Mouse (Mus musculus) limb, embryonic 14.5 days (tissue): ENCODE data around the gene Gm6993. TPM values are rescaled to one million over a fixed set of nuclear protein-coding genes. Genes with fewer than 3 reads are reported as not detected.

Experiments used
- ATAC-seq: fragments of 200-750 bp; cut with Nextera tagmentation; 2 replicates; pipeline ENCODE4 v1.8.0; 2017; ENCODE audit warnings: low read depth, moderate number of reproducible peaks, moderate TSS enrichment; ENCODE audit not compliant: low FRiP score
- DNase-seq: peaks from one replicate; pipeline ENCODE4 v3.0.0-alpha.2; 2015; ENCODE audit warnings: low spot score
- H3K27ac ChIP-seq: fragments of 300-500 bp; sonication (generic); replicated peaks from 2 replicates; pipeline ENCODE4 v1.5.1; 2014; ENCODE audit warnings: low read depth, mild to moderate bottlenecking, low read length, moderate library complexity, mixed read lengths
- H3K27me3 ChIP-seq: fragments of 300-500 bp; sonication (generic); 2 replicates; pipeline ENCODE4 v1.6.1; 2014; ENCODE audit warnings: low read length, mixed read lengths; ENCODE audit not compliant: control insufficient read depth, insufficient read depth
- H3K36me3 ChIP-seq: fragments of 300-500 bp; sonication (generic); 2 replicates; pipeline ENCODE4 v1.6.1; 2014; ENCODE audit warnings: mild to moderate bottlenecking, low read length, moderate library complexity, mixed read lengths; ENCODE audit not compliant: control insufficient read depth, insufficient read depth
- H3K4me1 ChIP-seq: fragments of 300-500 bp; sonication (generic); 2 replicates; pipeline ENCODE4 v1.6.1; 2014; ENCODE audit warnings: antibody characterized with exemption, low read length, mixed read lengths; ENCODE audit not compliant: control insufficient read depth, insufficient read depth
- H3K4me2 ChIP-seq: fragments of 300-500 bp; sonication (generic); replicated peaks from 2 replicates; pipeline ENCODE4 v1.6.1; 2014; ENCODE audit warnings: low read depth, mild to moderate bottlenecking, low read length, moderate library complexity; ENCODE audit not compliant: severe bottlenecking
- H3K4me3 ChIP-seq: fragments of 300-500 bp; sonication (generic); replicated peaks from 2 replicates; pipeline ENCODE4 v1.5.1; 2014; ENCODE audit warnings: low read length
- H3K9ac ChIP-seq: fragments of 300-500 bp; sonication (generic); 2 replicates; pipeline ENCODE4 v1.6.1; 2014; ENCODE audit warnings: mild to moderate bottlenecking, low read depth, low read length, moderate library complexity; ENCODE audit not compliant: severe bottlenecking
- H3K9me3 ChIP-seq: fragments of 300-500 bp; sonication (generic); 2 replicates; pipeline ENCODE4 v1.6.1; 2016; ENCODE audit warnings: low read length; ENCODE audit not compliant: control insufficient read depth
- POLR2A ChIP-seq: fragments of 200-500 bp; IDR thresholded peaks from 2 replicates; pipeline ENCODE4 v1.8.0; 2012; ENCODE audit warnings: inconsistent platforms, mild to moderate bottlenecking, moderate library complexity, borderline replicate concordance; ENCODE audit not compliant: insufficient read depth, insufficient read length; ENCODE audit errors: extremely low read depth
- WGBS: fragments of 180-500 bp; shearing (Covaris S2); extraction: QIAGEN DNeasy Blood & Tissue Kit; methylation state at CpG from one replicate; pipeline ENCODE4 v1.1.7; 2014; 5-methylcytosine and 5-hydroxymethylcytosine counted together
- polyA plus RNA-seq, 2 experiments: library from polyadenylated mRNA; depleted of rRNA in 1 of 2; stranded (reverse) in 1 of 2; unstranded in 1 of 2; fragments of >200 nt; fragmentation: Nextera tagmentation in 1 of 2; extraction: Ambion mirVana in 1 of 2; gene quantifications; 2 replicates each; pipeline versions ENCODE4 v1.2.1 to v1.2.3; 2012 to 2014

The Gm6993 gene
- polyA plus RNA-seq, 2 experiments = not detected

GRCm38 (mm10) chr12:31246153-31246552, 5.6 kb downstream of the Gm6993 start:
- Histone ChIP-seq H3K4me2 (no peak overlapping the region), H3K27me3 (no peaks in the 10 kb centered on the region), H3K36me3 (no peaks in the 10 kb centered on the region), H3K9ac (no peak overlapping the region), H3K4me3 (no peak overlapping the region), H3K4me1 (no peaks in the 10 kb centered on the region), H3K27ac (no peak overlapping the region), H3K9me3 (no peaks in the 10 kb centered on the region)
- TF ChIP-seq POLR2A = no peak
- DNase-seq = no peak
- 65% methylated on average over 3 of the region's 3 CpGs for WGBS
- ATAC-seq = no peak

GRCm38 (mm10) chr12:31246615-31247014, 6.0 kb downstream of the Gm6993 start:
- no peak overlapping the region for H3K4me3 ChIP-seq
- 54% methylated on average over 3 of the region's 3 CpGs for WGBS
- ATAC-seq = no peak
- H3K9ac ChIP-seq = no peak overlapping the region
- H3K27me3 ChIP-seq = no peaks in the 10 kb centered on the region
- H3K4me1 ChIP-seq = no peaks in the 10 kb centered on the region
- H3K9me3 ChIP-seq = no peaks in the 10 kb centered on the region
- H3K36me3 ChIP-seq = no peaks in the 10 kb centered on the region
- no peak for DNase-seq
- no peak overlapping the region for H3K27ac ChIP-seq
- TF ChIP-seq POLR2A = no peak
- no peak overlapping the region for H3K4me2 ChIP-seq

GRCm38 (mm10) chr12:31248165-31248564, 7.6 kb downstream of the Gm6993 start:
- Histone ChIP-seq H3K9ac (no peak overlapping the region), H3K4me3 (no peak overlapping the region), H3K36me3 (no peaks in the 10 kb centered on the region), H3K27ac (no peak overlapping the region), H3K4me1 (no peaks in the 10 kb centered on the region), H3K4me2 (no peak overlapping the region), H3K9me3 (no peaks in the 10 kb centered on the region), H3K27me3 (no peaks in the 10 kb centered on the region)
- TF ChIP-seq POLR2A = no peak
- ATAC-seq = no peak
- 35% methylated on average over 3 of the region's 3 CpGs for WGBS
- no peak for DNase-seq

- H3K4me3 ChIP-seq = no peak overlapping the region
- H3K4me2 ChIP-seq = no peak overlapping the region
- ATAC-seq (no peak), DNase-seq (no peak)
- H3K36me3 ChIP-seq = no peaks in the 10 kb centered on the region
- no peak overlapping the region for H3K9ac ChIP-seq
- H3K27ac ChIP-seq = no peak overlapping the region
- TF ChIP-seq POLR2A = no peak
- no peaks in the 10 kb centered on the region for H3K27me3 ChIP-seq
- no peaks in the 10 kb centered on the region for H3K9me3 ChIP-seq
- 37% methylated on average over 10 of the region's 10 CpGs for WGBS
- H3K4me1 ChIP-seq = no peaks in the 10 kb centered on the region
Observed at GRCm38 (mm10) chr12:31248681-31249080, 8.1 kb downstream of the Gm6993 start.

GRCm38 (mm10) chr12:31252259-31252658, 11.7 kb downstream of the Gm6993 start:
- WGBS = 39% methylated on average over 4 of the region's 4 CpGs

GRCm38 (mm10) chr12:31254978-31255377, 14.4 kb downstream of the Gm6993 start:
- no peak for DNase-seq
- WGBS = 80% methylated on average over 8 of the region's 8 CpGs
- H3K27ac ChIP-seq = no peak overlapping the region
- no peak overlapping the region for H3K9ac ChIP-seq
- no peaks in the 10 kb centered on the region for H3K36me3 ChIP-seq
- no peaks in the 10 kb centered on the region for H3K9me3 ChIP-seq
- H3K4me3 ChIP-seq = no peak overlapping the region
- H3K27me3 ChIP-seq = no peaks in the 10 kb centered on the region
- H3K4me1 ChIP-seq = peaks cover 3% of the 10 kb centered on the region; the same call in 1 of the 2 replicates
- TF ChIP-seq POLR2A = no peak
- ATAC-seq = no peak
- no peak overlapping the region for H3K4me2 ChIP-seq

More at GRCm38 (mm10) chr12:31252259-31252658, 11.7 kb downstream of the Gm6993 start:
- DNase-seq (peak; percentile 34), ATAC-seq (peak; percentile 68; the same call in 1 of the 2 replicates)
- Histone ChIP-seq H3K27ac (no peak overlapping the region), H3K4me2 (no peak overlapping the region), H3K36me3 (no peaks in the 10 kb centered on the region), H3K4me1 (peaks cover 3% of the 10 kb centered on the region; the same call in 1 of the 2 replicates), H3K9ac (no peak overlapping the region), H3K9me3 (no peaks in the 10 kb centered on the region), H3K27me3 (no peaks in the 10 kb centered on the region), H3K4me3 (no peak overlapping the region)
- TF ChIP-seq POLR2A = no peak
